Mouse (Mus musculus): ENCODE measurements around the gene Cnot1. TPM values are rescaled to one million over a fixed set of nuclear protein-coding genes. Genes with fewer than 3 reads are reported as not detected.
A peak's percentile ranks its signal among the peaks of the same experiment; 100 is the strongest.

Gene Cnot1
- polyA plus RNA-seq (2015; fragmentation: Nextera tagmentation; extraction: Ambion mirVana): 65.9 and 74.6 TPM in 2 replicates

GRCm38 (mm10) chr8:95807331-95807843 is at the start of gene Cnot1:
Gene Cnot1 (minus strand): TSS chr8:95807464.
- H3K4me3 ChIP-seq (ENCODE audit: low read length): peak within 1 kb of the TSS; percentile 94

DNA sequence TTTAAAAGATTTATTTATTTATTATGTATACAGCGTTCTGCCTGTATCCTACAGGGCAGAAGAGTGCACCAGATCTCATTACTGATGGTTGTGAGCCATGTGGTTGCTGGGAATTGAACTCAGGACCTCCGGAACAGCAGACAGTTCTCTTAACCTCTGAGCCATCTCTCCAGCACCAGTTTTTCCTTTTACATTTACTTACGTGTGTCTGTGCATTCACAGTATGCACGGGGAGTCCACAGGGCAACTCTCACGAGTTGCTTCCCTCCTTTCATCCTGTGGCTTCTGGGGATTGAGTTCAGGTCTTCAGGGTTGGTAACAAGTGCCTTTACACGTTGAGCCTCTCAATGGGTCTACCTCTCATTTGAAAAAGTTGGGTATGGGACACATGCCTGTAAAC is 46.9 kb upstream of the Cnot1 start:
- H3K27ac ChIP-seq (ENCODE audit: low read length): peak overlapping the region; percentile 31; the same call in 1 of the 2 replicates
- no peaks in the 10 kb centered on the region for H3K27me3 ChIP-seq (ENCODE audit: control insufficient read depth, insufficient read depth, low read depth, low read length)
- no peak overlapping the region for H3K4me3 ChIP-seq (ENCODE audit: low read length)
- no peak for ATAC-seq (ENCODE audit: low read depth)
- H3K9me3 ChIP-seq (ENCODE audit: control insufficient read depth, low read length): no peaks in the 10 kb centered on the region
- H3K9ac ChIP-seq (ENCODE audit: low read length): no peak overlapping the region
- 81% methylated on average over 6 of the region's 6 CpGs for WGBS
- H3K36me3 ChIP-seq (ENCODE audit: control insufficient read depth, insufficient read depth, low read length): no peaks in the 10 kb centered on the region
- H3K4me2 ChIP-seq (ENCODE audit: low read depth, low read length): no peak overlapping the region
- H3K4me1 ChIP-seq (replicated peaks; ENCODE audit: control insufficient read depth, insufficient read depth, low read length): peaks cover 12% of the 10 kb centered on the region

More at GRCm38 (mm10) chr8:95807331-95807843, at the start of gene Cnot1:
- Histone ChIP-seq H3K4me1 (replicated peaks; ENCODE audit: control insufficient read depth, insufficient read depth, low read length) (peaks cover 22% of the 10 kb centered on the region), H3K27me3 (ENCODE audit: control insufficient read depth, insufficient read depth, low read depth, low read length) (no peaks in the 10 kb centered on the region), H3K36me3 (ENCODE audit: control insufficient read depth, insufficient read depth, low read length) (no peaks in the 10 kb centered on the region), H3K9ac (ENCODE audit: low read length) (peak within 1 kb of the TSS; percentile 97), H3K9me3 (ENCODE audit: control insufficient read depth, low read length) (no peaks in the 10 kb centered on the region), H3K27ac (ENCODE audit: low read length) (peak within 1 kb of the TSS; percentile 96), H3K4me2 (ENCODE audit: low read depth, low read length) (peak within 1 kb of the TSS; percentile 84)
- under 1% methylated on average over 44 of the region's 44 CpGs for WGBS
- ATAC-seq (ENCODE audit: low read depth): peak; percentile 95

GRCm38 (mm10) chr8:95853102-95853843 is 46.0 kb upstream of the Cnot1 start, which contains the start of gene Slc38a7:
Gene Slc38a7 (minus strand): TSS chr8:95853539.
- Histone ChIP-seq H3K9me3 (ENCODE audit: control insufficient read depth, low read length) (no peaks in the 10 kb centered on the region), H3K4me1 (replicated peaks; ENCODE audit: control insufficient read depth, insufficient read depth, low read length) (peaks cover 12% of the 10 kb centered on the region), H3K27ac (ENCODE audit: low read length) (peak within 1 kb of the TSS; percentile 73), H3K4me2 (ENCODE audit: low read depth, low read length) (peak within 1 kb of the TSS; percentile 79), H3K27me3 (ENCODE audit: control insufficient read depth, insufficient read depth, low read depth, low read length) (no peaks in the 10 kb centered on the region), H3K4me3 (ENCODE audit: low read length) (peak within 1 kb of the TSS; percentile 68), H3K36me3 (ENCODE audit: control insufficient read depth, insufficient read depth, low read length) (no peaks in the 10 kb centered on the region), H3K9ac (ENCODE audit: low read length) (peak within 1 kb of the TSS; percentile 79)
- ATAC-seq (ENCODE audit: low read depth): peak; percentile 97
- 11% methylated on average over 22 of the region's 22 CpGs for WGBS

GRCm38 (mm10) chr8:95852290-95852689 is 45.0 kb upstream of the Cnot1 start:
- H3K9me3 ChIP-seq (ENCODE audit: control insufficient read depth, low read length): no peaks in the 10 kb centered on the region
- peak overlapping the region; percentile 79 for H3K4me2 ChIP-seq (ENCODE audit: low read depth, low read length)
- peaks cover 12% of the 10 kb centered on the region for H3K4me1 ChIP-seq (replicated peaks; ENCODE audit: control insufficient read depth, insufficient read depth, low read length)
- 41% methylated on average over 4 of the region's 4 CpGs for WGBS
- peak overlapping the region; percentile 68 for H3K4me3 ChIP-seq (ENCODE audit: low read length)
- peak; percentile 44; the same call in 1 of the 2 replicates for ATAC-seq (ENCODE audit: low read depth)
- peak overlapping the region; percentile 79 for H3K9ac ChIP-seq (ENCODE audit: low read length)
- no peaks in the 10 kb centered on the region for H3K27me3 ChIP-seq (ENCODE audit: control insufficient read depth, insufficient read depth, low read depth, low read length)
- H3K27ac ChIP-seq (ENCODE audit: low read length): no peak overlapping the region
- no peaks in the 10 kb centered on the region for H3K36me3 ChIP-seq (ENCODE audit: control insufficient read depth, insufficient read depth, low read length)

DNA sequence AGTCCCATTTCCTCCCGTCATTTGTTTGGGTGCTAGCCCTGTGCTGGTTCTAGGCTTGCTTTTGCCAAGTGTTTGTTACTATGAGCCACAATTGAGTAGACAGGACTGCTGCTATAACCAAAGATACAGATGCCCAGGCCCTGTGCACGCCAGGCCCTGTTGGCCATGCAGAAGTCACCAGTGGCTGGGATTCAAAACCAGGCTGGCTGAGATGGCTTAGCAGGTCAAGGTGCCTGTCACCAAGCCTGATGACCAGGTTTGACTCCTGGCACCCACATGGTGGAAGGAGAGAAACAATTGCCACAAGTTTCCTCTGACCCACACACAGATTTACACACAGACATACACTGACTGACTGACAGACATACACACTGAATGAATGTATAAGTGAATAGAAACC is 43.1 kb upstream of the Cnot1 start:
- WGBS: 95% methylated on average over 2 of the region's 2 CpGs
- Histone ChIP-seq H3K9me3 (ENCODE audit: control insufficient read depth, low read length) (no peaks in the 10 kb centered on the region), H3K4me1 (replicated peaks; ENCODE audit: control insufficient read depth, insufficient read depth, low read length) (peaks cover 12% of the 10 kb centered on the region)

GRCm38 (mm10) chr8:95848734-95849464 is 41.6 kb upstream of the Cnot1 start:
- no peak overlapping the region for H3K9ac ChIP-seq (ENCODE audit: low read length)
- ATAC-seq (ENCODE audit: low read depth): no peak
- 87% methylated on average over 19 of the region's 19 CpGs for WGBS
- H3K4me1 ChIP-seq (replicated peaks; ENCODE audit: control insufficient read depth, insufficient read depth, low read length): peaks cover 12% of the 10 kb centered on the region
- H3K4me3 ChIP-seq (ENCODE audit: low read length): no peak overlapping the region
- H3K27me3 ChIP-seq (ENCODE audit: control insufficient read depth, insufficient read depth, low read depth, low read length): no peaks in the 10 kb centered on the region
- H3K4me2 ChIP-seq (ENCODE audit: low read depth, low read length): no peak overlapping the region
- H3K27ac ChIP-seq (ENCODE audit: low read length): no peak overlapping the region
- H3K9me3 ChIP-seq (ENCODE audit: control insufficient read depth, low read length): no peaks in the 10 kb centered on the region
- H3K36me3 ChIP-seq (ENCODE audit: control insufficient read depth, insufficient read depth, low read length): no peaks in the 10 kb centered on the region; the same call in 1 of the 2 replicates

More for the DNA sequence above, 43.1 kb upstream of the Cnot1 start:
- H3K27me3 ChIP-seq (ENCODE audit: control insufficient read depth, insufficient read depth, low read depth, low read length): no peaks in the 10 kb centered on the region
- ATAC-seq (ENCODE audit: low read depth): no peak
- H3K4me2 ChIP-seq (ENCODE audit: low read depth, low read length): no peak overlapping the region
- no peak overlapping the region for H3K4me3 ChIP-seq (ENCODE audit: low read length)
- H3K9ac ChIP-seq (ENCODE audit: low read length): no peak overlapping the region
- H3K27ac ChIP-seq (ENCODE audit: low read length): no peak overlapping the region
- H3K36me3 ChIP-seq (ENCODE audit: control insufficient read depth, insufficient read depth, low read length): no peaks in the 10 kb centered on the region; the same call in 1 of the 2 replicates

GRCm38 (mm10) chr8:95848061-95848551 is 40.8 kb upstream of the Cnot1 start:
- no peaks in the 10 kb centered on the region; the same call in 1 of the 2 replicates for H3K36me3 ChIP-seq (ENCODE audit: control insufficient read depth, insufficient read depth, low read length)
- no peak overlapping the region for H3K4me3 ChIP-seq (ENCODE audit: low read length)
- no peak overlapping the region for H3K9ac ChIP-seq (ENCODE audit: low read length)
- H3K4me1 ChIP-seq (replicated peaks; ENCODE audit: control insufficient read depth, insufficient read depth, low read length): peaks cover 9% of the 10 kb centered on the region
- no peaks in the 10 kb centered on the region for H3K9me3 ChIP-seq (ENCODE audit: control insufficient read depth, low read length)
- H3K27ac ChIP-seq (ENCODE audit: low read length): no peak overlapping the region
- no peak for ATAC-seq (ENCODE audit: low read depth)
- no peak overlapping the region for H3K4me2 ChIP-seq (ENCODE audit: low read depth, low read length)
- WGBS: 78% methylated on average over 24 of the region's 24 CpGs
- H3K27me3 ChIP-seq (ENCODE audit: control insufficient read depth, insufficient read depth, low read depth, low read length): no peaks in the 10 kb centered on the region

DNA sequence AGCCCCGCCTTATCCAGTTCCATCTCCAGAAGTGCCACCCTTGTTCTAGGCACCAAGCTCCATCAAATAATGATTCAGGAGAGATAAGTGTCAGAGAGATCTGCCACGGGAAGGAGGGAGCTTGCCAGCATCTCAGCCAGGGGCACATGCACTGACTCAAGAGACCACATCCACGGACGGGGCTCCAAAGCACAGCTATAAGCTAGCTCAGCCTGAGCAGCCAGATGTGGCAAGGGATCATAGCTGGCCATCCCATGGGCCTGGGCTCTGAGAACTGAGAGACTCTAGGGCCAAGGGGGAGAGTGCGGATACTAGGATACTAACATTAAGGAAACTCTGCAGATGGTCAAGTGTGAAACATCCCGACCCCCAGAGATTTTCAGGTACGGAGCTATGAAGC is 37.8 kb upstream of the Cnot1 start:
- H3K4me1 ChIP-seq (replicated peaks; ENCODE audit: control insufficient read depth, insufficient read depth, low read length): no peaks in the 10 kb centered on the region
- WGBS: 83% methylated on average over 7 of the region's 7 CpGs
- H3K9me3 ChIP-seq (ENCODE audit: control insufficient read depth, low read length): no peaks in the 10 kb centered on the region
- no peak overlapping the region for H3K4me3 ChIP-seq (ENCODE audit: low read length)
- H3K27me3 ChIP-seq (ENCODE audit: control insufficient read depth, insufficient read depth, low read depth, low read length): no peaks in the 10 kb centered on the region
- no peak for ATAC-seq (ENCODE audit: low read depth)
- no peak overlapping the region for H3K27ac ChIP-seq (ENCODE audit: low read length)
- no peaks in the 10 kb centered on the region; the same call in none of the 2 replicates for H3K36me3 ChIP-seq (ENCODE audit: control insufficient read depth, insufficient read depth, low read length)
- H3K4me2 ChIP-seq (ENCODE audit: low read depth, low read length): no peak overlapping the region
- H3K9ac ChIP-seq (ENCODE audit: low read length): no peak overlapping the region

- Histone ChIP-seq H3K4me3 (ENCODE audit: low read length) (no peak overlapping the region), H3K4me2 (ENCODE audit: low read depth, low read length) (no peak overlapping the region), H3K9me3 (ENCODE audit: control insufficient read depth, low read length) (no peaks in the 10 kb centered on the region), H3K27me3 (ENCODE audit: control insufficient read depth, insufficient read depth, low read depth, low read length) (no peaks in the 10 kb centered on the region), H3K9ac (ENCODE audit: low read length) (no peak overlapping the region), H3K27ac (ENCODE audit: low read length) (no peak overlapping the region), H3K4me1 (replicated peaks; ENCODE audit: control insufficient read depth, insufficient read depth, low read length) (no peaks in the 10 kb centered on the region), H3K36me3 (ENCODE audit: control insufficient read depth, insufficient read depth, low read length) (no peaks in the 10 kb centered on the region; the same call in none of the 2 replicates)
- no peak for ATAC-seq (ENCODE audit: low read depth)
- 93% methylated on average over 6 of the region's 6 CpGs for WGBS
Observed at GRCm38 (mm10) chr8:95843968-95844367, 36.7 kb upstream of the Cnot1 start.

Measured in lung, embryonic 16.5 days (tissue).